Mouse (Mus musculus): ENCODE data around the gene Foxo3. TPM values are rescaled to one million over a fixed set of nuclear protein-coding genes. Genes with fewer than 3 reads are reported as not detected.

Foxo3 gene
- polyA plus RNA-seq, 1 experiment from 2014 or later: 3.8 TPM

DNA sequence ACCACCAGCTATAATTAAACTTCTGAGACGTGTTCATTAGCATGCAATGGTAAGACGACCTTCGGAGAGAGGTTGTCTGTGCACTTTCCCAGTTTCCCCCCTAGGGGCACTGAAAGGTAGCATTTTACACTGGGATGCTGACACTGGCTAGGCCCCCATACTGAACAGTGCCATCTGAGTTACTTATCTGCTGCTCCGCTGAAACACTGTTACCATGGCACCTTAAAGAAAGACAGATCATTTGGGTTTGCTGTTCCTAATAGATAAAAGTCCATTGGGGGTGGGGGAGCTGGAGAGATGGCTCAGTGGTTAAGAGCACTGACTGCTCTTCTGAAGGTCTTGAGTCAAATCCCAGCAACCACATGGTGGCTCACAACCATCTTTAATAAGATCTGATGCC, 20.0 kb upstream of the Foxo3 start:
- no peaks in the 10 kb centered on the region for H3K36me3 ChIP-seq
- no peak overlapping the region for H3K27ac ChIP-seq
- H3K4me3 ChIP-seq: no peak overlapping the region
- DNase-seq (ENCODE audit: low spot score): no peak
- H3K9me3 ChIP-seq (replicated peaks): no peaks in the 10 kb centered on the region
- H3K4me1 ChIP-seq: peaks cover 17% of the 10 kb centered on the region
- no peaks in the 10 kb centered on the region for H3K27me3 ChIP-seq (ENCODE audit: low read depth, poor library complexity, severe bottlenecking)
- WGBS: 59% methylated on average over 4 of the region's 4 CpGs

DNA sequence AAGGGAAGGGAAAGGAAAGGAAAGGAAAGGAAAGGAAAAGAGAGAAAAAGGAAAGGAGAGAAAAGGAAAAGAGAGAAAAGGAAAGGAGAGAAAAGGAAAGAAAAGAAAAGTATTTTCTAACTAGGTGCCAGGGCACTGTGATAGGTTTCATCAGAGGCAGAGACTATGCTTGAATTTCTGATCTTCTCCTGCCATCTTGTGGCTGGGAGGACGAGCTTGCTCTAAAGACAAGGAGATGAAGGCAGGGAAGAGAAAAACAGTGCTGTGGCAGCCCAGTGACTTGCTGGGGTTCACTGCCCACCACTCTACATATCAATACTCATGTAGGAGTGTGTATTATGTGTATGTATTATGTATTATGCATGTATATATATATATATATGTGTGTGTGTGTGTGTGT, 18.5 kb upstream of the Foxo3 start:
- H3K36me3 ChIP-seq: no peaks in the 10 kb centered on the region
- no peak for DNase-seq (ENCODE audit: low spot score)
- H3K9me3 ChIP-seq (replicated peaks): no peaks in the 10 kb centered on the region
- peaks cover 6% of the 10 kb centered on the region for H3K4me1 ChIP-seq
- 3% methylated on average over 1 of the region's 1 CpGs for WGBS
- H3K4me3 ChIP-seq: no peak overlapping the region
- no peak overlapping the region for H3K27ac ChIP-seq
- H3K27me3 ChIP-seq (ENCODE audit: low read depth, poor library complexity, severe bottlenecking): no peaks in the 10 kb centered on the region

DNA sequence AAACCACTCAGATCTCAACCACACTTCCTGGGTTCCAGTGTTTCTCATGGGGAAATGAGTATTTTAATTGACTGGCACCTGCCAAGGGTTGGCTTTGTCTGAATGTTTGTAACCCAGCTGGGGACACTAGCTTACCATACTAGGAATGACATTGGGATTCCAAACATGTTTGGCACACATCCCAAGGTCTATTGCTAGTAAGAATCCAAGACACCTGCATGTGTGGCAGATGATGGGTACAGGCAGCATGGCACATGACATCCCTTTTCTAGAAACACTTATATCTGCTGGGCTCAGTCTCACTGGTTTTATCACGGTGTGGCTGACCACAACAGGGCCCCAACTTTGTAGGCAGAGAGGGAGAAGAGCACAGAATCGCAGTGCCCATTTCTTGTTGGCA, 17.8 kb upstream of the Foxo3 start:
- no peak overlapping the region for H3K4me3 ChIP-seq
- no peak for DNase-seq (ENCODE audit: low spot score)
- no peaks in the 10 kb centered on the region for H3K36me3 ChIP-seq
- H3K9me3 ChIP-seq (replicated peaks): no peaks in the 10 kb centered on the region
- 58% methylated on average over 2 of the region's 2 CpGs for WGBS
- no peaks in the 10 kb centered on the region for H3K27me3 ChIP-seq (ENCODE audit: low read depth, poor library complexity, severe bottlenecking)
- H3K4me1 ChIP-seq: no peaks in the 10 kb centered on the region
- H3K27ac ChIP-seq: no peak overlapping the region

DNA sequence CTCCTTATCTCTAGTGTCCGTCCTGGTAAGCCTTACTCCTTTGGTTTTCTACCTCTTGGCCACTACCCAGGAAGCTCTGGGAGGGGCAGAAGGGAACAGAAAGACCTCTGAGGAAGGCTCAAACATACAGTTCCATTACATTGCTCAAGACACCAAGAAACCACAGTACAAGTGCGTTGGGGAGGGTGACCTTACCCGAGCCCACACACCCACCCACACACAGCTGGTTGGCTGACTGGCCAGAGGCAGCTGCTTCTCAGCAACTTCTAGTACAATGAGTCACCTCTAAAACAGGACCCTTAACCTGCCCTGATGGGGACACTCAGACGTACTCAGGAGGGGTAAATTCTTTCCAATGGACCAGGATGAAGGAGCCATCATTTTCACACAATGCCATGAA, 17.3 kb upstream of the Foxo3 start:
- no peaks in the 10 kb centered on the region for H3K9me3 ChIP-seq (replicated peaks)
- no peak overlapping the region for H3K27ac ChIP-seq
- no peaks in the 10 kb centered on the region for H3K4me1 ChIP-seq
- no peaks in the 10 kb centered on the region for H3K36me3 ChIP-seq
- no peaks in the 10 kb centered on the region for H3K27me3 ChIP-seq (ENCODE audit: low read depth, poor library complexity, severe bottlenecking)
- DNase-seq (ENCODE audit: low spot score): no peak
- H3K4me3 ChIP-seq: no peak overlapping the region
- WGBS: 76% methylated on average over 4 of the region's 4 CpGs

DNA sequence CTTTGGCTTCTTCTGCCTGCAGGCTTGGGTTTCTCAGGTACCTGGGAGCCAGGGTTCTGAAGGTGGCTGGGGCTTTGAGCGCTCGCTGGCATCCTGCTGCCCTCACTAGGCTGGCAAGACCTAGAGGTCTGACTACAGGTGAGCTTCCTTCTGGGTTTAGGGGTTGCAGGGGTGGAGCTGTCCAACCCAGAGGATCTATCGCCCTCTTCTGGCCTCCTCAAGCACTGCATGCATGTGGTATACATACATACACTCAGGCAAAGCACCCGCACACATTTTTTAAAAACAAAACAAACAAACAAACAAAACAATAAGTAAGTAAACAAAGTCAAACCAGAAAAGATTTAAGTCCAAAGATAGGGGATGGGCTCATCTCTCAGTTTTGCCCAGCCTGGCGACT, 14.8 kb upstream of the Foxo3 start:
- no peaks in the 10 kb centered on the region for H3K27me3 ChIP-seq (ENCODE audit: low read depth, poor library complexity, severe bottlenecking)
- DNase-seq (ENCODE audit: low spot score): peak; percentile 70
- H3K4me1 ChIP-seq: no peaks in the 10 kb centered on the region
- H3K27ac ChIP-seq: no peak overlapping the region
- 64% methylated on average over 5 of the region's 5 CpGs for WGBS
- no peaks in the 10 kb centered on the region for H3K9me3 ChIP-seq (replicated peaks)
- H3K36me3 ChIP-seq: no peaks in the 10 kb centered on the region
- H3K4me3 ChIP-seq: no peak overlapping the region

DNA sequence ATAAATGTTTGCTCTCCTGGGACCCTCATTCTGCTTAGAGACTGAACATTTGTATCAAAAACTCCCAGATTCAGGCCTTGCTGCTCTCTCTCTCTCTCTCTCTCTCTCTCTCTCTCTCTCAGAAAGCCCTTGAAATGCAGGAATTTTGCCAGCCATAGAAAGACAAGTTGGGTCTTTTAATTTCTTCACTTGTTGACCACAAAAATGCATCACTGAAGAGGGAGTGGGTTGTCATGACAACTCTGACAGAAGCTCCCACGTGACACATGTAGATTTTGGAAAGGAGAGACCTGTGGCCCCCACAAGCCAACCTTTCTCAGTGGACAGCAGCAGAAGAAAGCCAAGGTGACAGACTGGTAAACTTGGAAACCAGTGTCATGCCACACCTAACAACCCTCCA, 11.1 kb upstream of the Foxo3 start:
- DNase-seq (ENCODE audit: low spot score): no peak
- H3K9me3 ChIP-seq (replicated peaks): no peaks in the 10 kb centered on the region; the same call in 1 of the 2 replicates
- 63% methylated on average over 1 of the region's 1 CpGs for whole genome bisulfite sequencing
- no peaks in the 10 kb centered on the region for H3K4me1 ChIP-seq
- no peaks in the 10 kb centered on the region for H3K27me3 ChIP-seq (ENCODE audit: low read depth, poor library complexity, severe bottlenecking)
- no peak overlapping the region for H3K4me3 ChIP-seq
- no peaks in the 10 kb centered on the region for H3K36me3 ChIP-seq
- no peak overlapping the region for H3K27ac ChIP-seq

DNA sequence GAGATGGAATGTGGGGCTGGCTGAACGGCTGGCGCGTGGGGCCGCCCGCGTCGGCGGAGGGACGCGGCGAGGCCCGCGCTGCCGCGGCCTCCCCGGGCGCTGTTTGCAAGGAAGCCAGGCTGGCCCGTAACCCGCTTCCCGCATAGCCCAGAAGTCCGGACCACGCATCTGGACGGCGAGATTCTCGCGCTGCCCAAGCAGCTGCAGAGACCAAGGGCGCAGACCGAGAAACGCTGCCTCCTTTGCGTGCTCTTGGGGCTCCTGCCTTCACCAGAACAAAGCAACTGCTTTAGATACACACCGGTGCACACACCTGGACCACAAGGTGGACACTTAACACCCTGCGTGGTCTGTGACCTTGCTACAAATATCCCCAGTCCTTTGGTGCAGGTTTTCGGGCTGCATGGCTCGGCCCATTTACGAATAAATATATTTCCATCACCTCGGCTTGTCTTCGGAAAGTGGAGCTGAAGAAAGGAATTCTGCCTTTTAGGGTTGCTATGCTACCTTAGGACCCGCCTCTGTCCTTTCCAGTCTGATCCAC, 1.8 kb upstream of the Foxo3 start:
- Histone ChIP-seq H3K27ac (peak overlapping the region; percentile 92), H3K9me3 (replicated peaks) (no peaks in the 10 kb centered on the region), H3K27me3 (ENCODE audit: low read depth, poor library complexity, severe bottlenecking) (peaks cover 15% of the 10 kb centered on the region), H3K4me1 (peaks cover 28% of the 10 kb centered on the region), H3K36me3 (no peaks in the 10 kb centered on the region), H3K4me3 (peak overlapping the region; percentile 88)
- no peak for DNase-seq (ENCODE audit: low spot score)
- 1% methylated on average over 38 of the region's 38 CpGs for WGBS

DNA sequence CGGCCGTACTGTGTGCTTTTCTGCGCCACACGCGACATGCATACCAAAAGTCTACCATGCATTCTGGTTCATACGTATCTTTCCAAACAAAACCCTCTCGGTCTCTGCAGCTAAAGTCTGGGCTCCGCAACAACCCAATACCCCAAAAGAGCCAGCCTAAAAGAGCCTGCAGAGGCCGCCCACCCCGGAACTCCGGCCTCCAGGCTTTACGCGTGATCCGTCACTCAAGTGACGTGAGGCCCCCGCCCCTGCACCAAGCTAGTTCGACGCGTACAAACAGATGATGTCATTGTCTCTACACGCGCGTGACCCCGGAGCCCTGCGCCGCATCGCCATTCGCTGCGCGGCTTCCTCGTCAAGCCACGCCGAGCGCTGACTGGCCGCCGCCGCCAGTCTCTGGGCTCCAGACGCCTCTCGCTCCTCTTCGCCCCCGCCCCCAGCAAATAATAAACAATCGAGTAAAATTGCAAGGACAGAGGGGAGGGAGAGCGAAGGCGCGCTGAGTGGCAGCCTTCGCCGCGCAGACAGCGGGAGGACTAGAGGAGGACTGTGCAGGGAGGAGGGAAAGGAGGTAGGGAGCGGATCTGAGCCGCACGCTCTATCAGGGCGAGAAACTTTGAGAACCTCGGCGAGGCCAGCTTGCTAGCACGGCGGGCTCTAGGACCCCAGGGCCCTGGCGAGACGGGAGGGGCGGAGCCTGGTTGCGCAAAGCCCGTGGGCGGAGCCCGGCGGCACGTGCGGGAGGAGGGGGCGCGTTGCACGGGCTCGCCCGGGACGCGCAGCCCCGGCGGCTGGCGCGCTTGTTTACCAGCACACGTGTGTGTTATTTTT, 1.1 kb upstream of the Foxo3 start:
- H3K9me3 ChIP-seq (replicated peaks): no peaks in the 10 kb centered on the region
- peak; percentile 95 for DNase-seq (ENCODE audit: low spot score)
- WGBS: under 1% methylated on average over 78 of the region's 78 CpGs
- H3K4me3 ChIP-seq: peak overlapping the region; percentile 88
- no peaks in the 10 kb centered on the region for H3K36me3 ChIP-seq
- peak overlapping the region; percentile 92 for H3K27ac ChIP-seq
- peaks cover 18% of the 10 kb centered on the region for H3K27me3 ChIP-seq (ENCODE audit: low read depth, poor library complexity, severe bottlenecking)
- peaks cover 30% of the 10 kb centered on the region for H3K4me1 ChIP-seq

DNA sequence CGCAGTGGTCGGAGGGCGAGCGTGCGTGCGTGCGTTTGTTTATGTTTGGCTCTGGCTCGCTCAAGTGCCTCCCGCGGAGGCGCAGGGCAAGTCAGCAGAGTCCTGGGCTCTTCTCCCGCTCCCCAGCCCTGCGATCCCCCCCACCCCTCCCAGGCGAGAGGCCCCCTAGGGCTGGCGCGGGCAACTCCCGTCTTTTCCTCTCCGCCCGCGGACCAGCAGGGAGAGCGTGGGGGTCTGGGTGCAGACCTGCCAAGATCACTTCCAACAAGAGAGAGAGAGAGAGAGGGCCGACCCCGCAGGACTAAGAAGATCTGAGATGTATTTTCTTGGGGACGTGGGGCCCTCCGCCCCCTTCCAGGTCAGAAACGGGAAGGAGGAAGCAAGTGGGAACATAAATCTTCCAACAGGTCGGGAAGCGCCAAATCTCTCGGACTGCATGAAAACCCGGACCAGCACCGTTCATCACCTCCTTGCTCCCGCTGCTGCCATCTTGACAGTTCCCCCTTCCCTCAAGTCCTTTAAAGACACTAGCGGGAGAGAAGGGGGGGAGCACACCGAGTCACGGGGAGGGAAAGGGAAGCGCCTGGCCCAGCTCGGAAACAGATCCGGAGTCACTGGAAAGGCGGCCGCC, 569 bp downstream of the Foxo3 start:
- Histone ChIP-seq H3K36me3 (0 out of 2 replicates have a peak, but pooled peaks cover 3% of the 10 kb centered on the region), H3K27ac (peak overlapping the region; percentile 92), H3K9me3 (replicated peaks) (no peaks in the 10 kb centered on the region), H3K27me3 (ENCODE audit: low read depth, poor library complexity, severe bottlenecking) (peaks cover 18% of the 10 kb centered on the region), H3K4me1 (peaks cover 46% of the 10 kb centered on the region), H3K4me3 (peak overlapping the region; percentile 88)
- under 1% methylated on average over 39 of the region's 40 CpGs for WGBS
- no peak for DNase-seq (ENCODE audit: low spot score)

DNA sequence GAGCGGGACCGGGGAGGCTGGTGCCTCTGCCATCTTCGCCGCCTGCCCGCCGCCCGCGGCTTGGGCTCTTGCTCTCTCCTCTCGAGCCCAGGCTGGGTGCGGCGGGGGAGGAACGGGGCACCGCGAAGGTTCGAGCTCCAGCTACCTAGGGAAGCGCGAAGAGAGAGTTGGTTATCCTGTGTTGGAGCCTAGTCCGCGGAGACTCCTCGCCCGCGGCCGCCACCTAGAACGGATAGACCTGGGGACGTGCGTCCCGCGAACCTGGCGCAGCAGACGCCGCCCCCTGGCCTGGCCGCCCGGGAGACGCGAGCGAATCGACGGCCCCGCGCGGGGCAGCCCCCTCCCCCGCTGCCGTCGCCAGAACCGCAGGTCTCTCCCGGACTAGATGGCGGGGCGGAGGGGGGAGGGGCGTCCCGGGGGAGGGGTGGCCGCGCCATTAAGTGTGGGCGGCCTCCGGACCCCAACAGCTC, 1.1 kb downstream of the Foxo3 start:
- peaks cover 18% of the 10 kb centered on the region for H3K27me3 ChIP-seq (ENCODE audit: low read depth, poor library complexity, severe bottlenecking)
- H3K4me1 ChIP-seq: peaks cover 50% of the 10 kb centered on the region
- H3K27ac ChIP-seq: peak overlapping the region; percentile 92
- peak overlapping the region; percentile 88 for H3K4me3 ChIP-seq
- H3K9me3 ChIP-seq (replicated peaks): no peaks in the 10 kb centered on the region
- H3K36me3 ChIP-seq: 0 out of 2 replicates have a peak, but pooled peaks cover 3% of the 10 kb centered on the region
- 0% methylated on average over 32 of the region's 54 CpGs for WGBS
- peak; percentile 76 for DNase-seq (ENCODE audit: low spot score)

DNA sequence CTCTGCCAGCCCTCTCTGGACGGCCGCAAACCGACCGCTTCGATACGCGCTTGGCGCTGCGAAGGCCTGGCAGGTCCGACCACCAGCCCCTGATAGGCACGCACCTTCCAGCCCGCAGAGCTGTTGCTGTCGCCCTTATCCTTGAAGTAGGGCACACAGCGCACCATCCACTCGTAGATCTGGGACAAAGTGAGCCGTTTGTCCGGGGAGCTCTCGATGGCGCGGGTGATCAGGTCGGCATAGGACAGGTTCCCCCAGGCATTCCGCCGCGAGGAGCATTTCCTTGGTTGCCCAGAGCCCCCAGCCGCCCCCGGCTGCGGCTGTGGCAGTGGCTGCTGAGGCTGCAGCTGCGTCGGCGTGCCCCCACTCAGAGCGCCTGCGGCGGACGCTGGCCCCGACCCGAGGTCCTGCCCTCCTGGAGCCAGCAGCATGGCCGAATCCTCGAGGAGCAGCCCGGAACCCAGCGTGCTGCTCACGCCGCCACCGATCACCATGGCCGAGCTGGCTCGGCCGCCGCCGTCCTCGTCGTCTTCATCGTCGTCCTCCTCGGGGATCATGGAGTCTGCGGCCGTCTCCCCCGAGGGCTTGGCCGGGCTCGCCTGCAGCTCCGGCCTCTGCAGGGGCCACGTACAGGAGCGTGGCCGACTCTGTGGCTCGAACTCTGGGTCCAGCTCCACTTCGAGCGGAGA, 1.7 kb downstream of the Foxo3 start:
- Histone ChIP-seq H3K9me3 (replicated peaks) (no peaks in the 10 kb centered on the region), H3K27ac (peak overlapping the region; percentile 92), H3K4me3 (peak overlapping the region; percentile 88), H3K4me1 (peaks cover 51% of the 10 kb centered on the region), H3K36me3 (0 out of 2 replicates have a peak, but pooled peaks cover 3% of the 10 kb centered on the region), H3K27me3 (ENCODE audit: low read depth, poor library complexity, severe bottlenecking) (peaks cover 18% of the 10 kb centered on the region)
- peak; percentile 66 for DNase-seq (ENCODE audit: low spot score)
- WGBS: 1% methylated on average over 65 of the region's 65 CpGs

DNA sequence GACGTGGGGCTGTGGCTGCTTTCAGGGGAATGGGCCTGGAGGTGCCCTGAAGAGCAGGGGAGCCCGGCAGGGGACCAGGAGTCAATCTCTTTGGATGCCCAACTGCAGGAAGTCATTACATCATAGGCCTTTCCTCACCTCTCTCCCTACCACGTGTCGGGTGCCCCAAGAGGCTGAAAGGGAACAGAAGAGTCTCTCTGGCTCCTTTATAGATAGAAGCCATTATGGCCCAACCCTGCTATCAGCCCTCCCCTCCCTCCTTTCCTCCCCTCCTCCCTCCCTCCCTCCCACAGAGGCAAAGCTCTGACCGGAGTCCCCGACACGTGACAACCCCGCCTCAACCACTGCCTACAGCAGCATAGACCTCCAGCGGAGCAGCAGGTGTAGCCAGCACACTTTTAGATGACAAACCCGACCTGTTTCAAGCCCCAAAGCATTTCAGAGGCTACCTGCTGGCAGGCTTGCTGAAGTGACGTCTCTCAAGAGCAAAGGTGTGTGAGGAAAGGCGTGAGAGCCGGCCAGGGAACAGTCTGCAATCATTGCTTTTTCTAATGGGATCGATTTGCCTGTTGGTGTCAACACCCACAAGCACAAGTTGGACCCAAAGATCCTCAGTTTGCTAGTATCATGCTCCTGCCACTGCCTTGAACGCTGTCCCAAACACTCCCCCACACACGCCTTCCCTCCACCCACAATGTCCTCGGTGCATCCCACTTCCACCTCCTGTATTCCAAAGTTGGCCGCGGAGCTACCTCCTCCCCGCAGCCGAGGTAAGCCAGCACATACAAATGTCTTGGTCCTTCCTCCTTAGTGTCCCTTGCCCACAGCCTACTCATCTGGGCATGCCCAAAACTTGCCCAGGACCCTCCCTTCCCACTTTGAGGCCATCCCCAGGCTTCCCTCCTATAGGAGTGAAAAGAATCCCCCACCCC, 2.5 kb downstream of the Foxo3 start:
- WGBS: 3% methylated on average over 21 of the region's 21 CpGs
- H3K9me3 ChIP-seq (replicated peaks): no peaks in the 10 kb centered on the region
- H3K27ac ChIP-seq: peak overlapping the region; percentile 92
- peak; percentile 56 for DNase-seq (ENCODE audit: low spot score)
- H3K4me3 ChIP-seq: peak overlapping the region; percentile 88
- H3K36me3 ChIP-seq: peaks cover 6% of the 10 kb centered on the region; the same call in 1 of the 2 replicates
- H3K27me3 ChIP-seq (ENCODE audit: low read depth, poor library complexity, severe bottlenecking): peaks cover 18% of the 10 kb centered on the region
- H3K4me1 ChIP-seq: peaks cover 60% of the 10 kb centered on the region
